Mouse (Mus musculus) layer of hippocampus, adult 11-12 months (tissue): Measurements from ENCODE around the gene Sestd1.
A peak's percentile ranks its signal among the peaks of the same experiment; 100 is the strongest.

Experiments
- DNase-seq: peaks from one replicate; pipeline ENCODE4 v3.0.0; 2022; ENCODE audit warnings: low spot score

Gene Sestd1

GRCm38 (mm10) chr2:77270781-77271180 is 9.6 kb downstream of the Sestd1 start:
- DNase-seq = no peak

- DNase-seq = no peak
Measured at GRCm38 (mm10) chr2:77270136-77270535, 10.3 kb downstream of the Sestd1 start.

- DNase-seq = no peak
Measured at GRCm38 (mm10) chr2:77268612-77269239, 11.7 kb downstream of the Sestd1 start.

- DNase-seq = no peak
Measured at GRCm38 (mm10) chr2:77266931-77267330, 13.5 kb downstream of the Sestd1 start.

GRCm38 (mm10) chr2:77266011-77266410 is 14.4 kb downstream of the Sestd1 start:
- no peak for DNase-seq

GRCm38 (mm10) chr2:77265301-77265700 is 15.1 kb downstream of the Sestd1 start:
- DNase-seq = no peak

GRCm38 (mm10) chr2:77264550-77264949 is 15.8 kb downstream of the Sestd1 start:
- no peak for DNase-seq

GRCm38 (mm10) chr2:77263477-77264435 is 16.6 kb downstream of the Sestd1 start:
- no peak for DNase-seq

- no peak for DNase-seq
Measured at GRCm38 (mm10) chr2:77260134-77260533, 20.3 kb downstream of the Sestd1 start.

- DNase-seq = no peak
Measured at GRCm38 (mm10) chr2:77253227-77253626, 27.2 kb downstream of the Sestd1 start.

GRCm38 (mm10) chr2:77251736-77252135 is 28.7 kb downstream of the Sestd1 start:
- no peak for DNase-seq

- peak; percentile 50 for DNase-seq
Measured at GRCm38 (mm10) chr2:77249771-77250681, 30.4 kb downstream of the Sestd1 start.

GRCm38 (mm10) chr2:77248416-77248815 is 32.0 kb downstream of the Sestd1 start:
- DNase-seq = no peak

GRCm38 (mm10) chr2:77247200-77247830 is 33.1 kb downstream of the Sestd1 start:
- DNase-seq = no peak

GRCm38 (mm10) chr2:77245806-77246205 is 34.6 kb downstream of the Sestd1 start:
- no peak for DNase-seq

GRCm38 (mm10) chr2:77242248-77242647 is 38.1 kb downstream of the Sestd1 start:
- DNase-seq = no peak

- no peak for DNase-seq
Measured at GRCm38 (mm10) chr2:77238607-77239006, 41.8 kb downstream of the Sestd1 start.

- DNase-seq = no peak
Measured at GRCm38 (mm10) chr2:77238046-77238445, 42.3 kb downstream of the Sestd1 start.

- DNase-seq = no peak
Measured at GRCm38 (mm10) chr2:77236860-77237259, 43.5 kb downstream of the Sestd1 start.

- no peak for DNase-seq
Measured at GRCm38 (mm10) chr2:77235896-77236295, 44.5 kb downstream of the Sestd1 start.

- no peak for DNase-seq
Measured at GRCm38 (mm10) chr2:77232604-77233003, 47.8 kb downstream of the Sestd1 start.

GRCm38 (mm10) chr2:77220960-77221359 is 59.4 kb downstream of the Sestd1 start:
- peak; percentile 35 for DNase-seq
